Mouse (Mus musculus) ES-E14 (cell line): Measurements from ENCODE around the gene Yae1d1. TPM values are rescaled to one million over a fixed set of nuclear protein-coding genes. Genes with fewer than 3 reads are reported as not detected.
"Not testable (repeated sequence)": the region's sequence is repeated elsewhere in the genome, so short reads cannot be mapped to it uniquely, and the experiment has no call there.

Experiments used
- DNase-seq: peaks from one replicate; pipeline ENCODE4 v3.0.0-alpha.2; 2013; ENCODE audit warnings: low read depth, low spot score
- H3K27ac ChIP-seq: 2 replicates; pipeline ENCODE4 v1.5.1; 2012; ENCODE audit warnings: low read depth, mild to moderate bottlenecking, low read length, moderate library complexity, mixed read lengths; ENCODE audit not compliant: poor library complexity, insufficient read depth, severe bottlenecking
- H3K36me3 ChIP-seq: 2 replicates; pipeline ENCODE4 v1.6.1; 2012; ENCODE audit warnings: mild to moderate bottlenecking, low read length, moderate library complexity, mixed read lengths; ENCODE audit not compliant: control insufficient read depth, poor library complexity, insufficient read depth, severe bottlenecking
- H3K4me1 ChIP-seq, 2 experiments: fragments of 150-350 bp in 1 of 2; sonication (generic) in 1 of 2; 2 replicates each; pipeline ENCODE4 v1.6.1; 2012; ENCODE audit warnings: low read length in 2 of 2, mild to moderate bottlenecking in 1 of 2, mixed read lengths in 1 of 2; ENCODE audit not compliant: control insufficient read depth in 2 of 2, insufficient read depth in 2 of 2, poor library complexity in 1 of 2
- H3K4me3 ChIP-seq, 2 experiments: fragments of 150-350 bp in 1 of 2; sonication (generic) in 1 of 2; 2 replicates each; pipeline ENCODE4 v1.5.1; 2012; ENCODE audit warnings: low read length in 2 of 2, low read depth in 1 of 2, mild to moderate bottlenecking in 1 of 2, mixed read lengths in 1 of 2; ENCODE audit not compliant: insufficient read depth in 1 of 2, poor library complexity in 1 of 2, severe bottlenecking in 1 of 2
- H3K9ac ChIP-seq: 2 replicates; pipeline ENCODE4 v1.6.1; 2012; ENCODE audit warnings: low read depth, mild to moderate bottlenecking, low read length, mixed read lengths; ENCODE audit not compliant: poor library complexity, insufficient read depth, severe bottlenecking
- H3K9me3 ChIP-seq: fragments of 150-350 bp; sonication (generic); 2 replicates; pipeline ENCODE4 v1.6.1; 2012; ENCODE audit warnings: low read depth, mild to moderate bottlenecking, low read length; ENCODE audit not compliant: control insufficient read depth, insufficient read depth
- CHD2 ChIP-seq: IDR thresholded peaks from 2 replicates; pipeline ENCODE4 v1.6.1; 2014; ENCODE audit warnings: mild to moderate bottlenecking, low read depth, low read length, inconsistent platforms
- HCFC1 ChIP-seq: IDR thresholded peaks from 2 replicates; pipeline ENCODE4 v1.6.1; 2012; ENCODE audit warnings: low read length, inconsistent platforms, borderline replicate concordance; ENCODE audit not compliant: insufficient read depth
- MAFK ChIP-seq: IDR thresholded peaks from 2 replicates; pipeline ENCODE4 v1.6.1; 2014; ENCODE audit warnings: mild to moderate bottlenecking, low read depth, low read length, inconsistent platforms; ENCODE audit not compliant: insufficient read depth
- ZC3H11A ChIP-seq: IDR thresholded peaks from 2 replicates; pipeline ENCODE4 v1.6.1; 2012; ENCODE audit warnings: low read depth, mild to moderate bottlenecking, inconsistent platforms, low read length, borderline replicate concordance
- ZNF384 ChIP-seq: IDR thresholded peaks from 2 replicates; pipeline ENCODE4 v1.6.1; 2012; ENCODE audit warnings: low read depth, low read length, inconsistent platforms
- in situ Hi-C, 2 experiments: fragments of 600-800 bp; cut with MboI; formaldehyde crosslinking; loops; one replicate each; pipeline ENCODE4 v1.15.1; 2025; ENCODE audit warnings: low sequenced_read_pairs in 2 of 2, inconsistent platforms in 1 of 2; ENCODE audit not compliant: unreplicated experiment in 2 of 2
- total RNA-seq: library from RNA; depleted of rRNA; stranded (reverse); fragments of 300-350 nt; gene quantifications from 2 replicates; pipeline ENCODE4 v1.2.3, GENCODE M21; 2012

The Yae1d1 gene
- total RNA-seq, 1 experiment, result 37.1 TPM

DNA sequence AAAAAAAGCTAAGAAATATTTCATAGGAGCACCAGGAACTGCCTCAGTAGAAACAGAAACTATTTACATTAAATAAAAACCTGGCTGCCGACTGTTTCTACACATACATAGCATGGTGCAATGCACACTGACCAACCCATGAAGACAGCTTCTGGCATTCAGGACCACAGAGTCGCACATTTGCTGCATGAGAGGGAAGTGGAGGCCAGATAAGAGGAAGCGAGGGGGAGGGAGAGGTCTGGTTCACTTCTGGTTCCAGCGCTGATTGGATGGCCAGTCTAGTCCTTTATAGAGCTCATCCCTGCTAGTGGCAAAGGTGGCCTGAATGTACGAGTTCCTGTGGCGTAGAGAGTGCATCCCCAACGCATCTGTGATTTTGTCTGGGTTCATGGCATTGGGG is 32.5 kb downstream of the Yae1d1 start:
- in situ Hi-C loops, result no loop called here

DNA sequence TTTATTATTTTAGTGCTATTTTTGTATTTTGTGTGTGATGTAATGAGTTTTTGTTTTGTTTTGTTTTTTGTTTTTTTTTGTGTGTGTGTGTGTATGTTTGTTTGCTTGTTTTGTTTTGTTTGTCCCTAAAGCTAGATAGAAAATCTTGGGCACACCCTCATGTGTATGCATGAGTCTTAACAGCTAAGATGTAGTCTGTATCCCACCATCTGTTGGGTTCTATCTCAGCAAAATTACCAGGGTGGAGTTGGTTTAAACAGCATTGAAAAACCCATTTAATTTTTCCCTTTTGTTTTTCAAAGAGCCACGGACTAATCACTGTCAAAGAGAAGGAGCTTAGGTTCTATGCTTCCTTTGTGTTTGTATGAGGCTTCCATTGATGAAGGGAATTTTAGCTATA is 38.9 kb downstream of the Yae1d1 start:
- Histone ChIP-seq H3K4me3 (no peak overlapping the region), H3K4me1 (no peaks in the 10 kb centered on the region; a peak in 1 of 4 replicates), H3K36me3 (no peaks in the 10 kb centered on the region), H3K27ac (no peak overlapping the region), H3K9ac (no peak overlapping the region), H3K9me3 (no peaks in the 10 kb centered on the region)
- no peak for DNase-seq
- in situ Hi-C loops, result no loop called here
- no peak for TF ChIP-seq ZNF384
- no peak for TF ChIP-seq CHD2
- TF ChIP-seq MAFK, result no peak
- TF ChIP-seq ZC3H11A, result no peak
- TF ChIP-seq HCFC1, result no peak

More for the DNA sequence above, 32.5 kb downstream of the Yae1d1 start:
- Histone ChIP-seq H3K4me3 (no peak overlapping the region), H3K9ac (no peak overlapping the region), H3K4me1 (no peaks in the 10 kb centered on the region), H3K36me3 (no peaks in the 10 kb centered on the region), H3K27ac (no peak overlapping the region), H3K9me3 (no peaks in the 10 kb centered on the region)
- DNase-seq, result no peak
- no peak for TF ChIP-seq MAFK
- TF ChIP-seq CHD2, result no peak
- no peak for TF ChIP-seq HCFC1
- TF ChIP-seq ZC3H11A, result no peak
- TF ChIP-seq ZNF384, result no peak

DNA sequence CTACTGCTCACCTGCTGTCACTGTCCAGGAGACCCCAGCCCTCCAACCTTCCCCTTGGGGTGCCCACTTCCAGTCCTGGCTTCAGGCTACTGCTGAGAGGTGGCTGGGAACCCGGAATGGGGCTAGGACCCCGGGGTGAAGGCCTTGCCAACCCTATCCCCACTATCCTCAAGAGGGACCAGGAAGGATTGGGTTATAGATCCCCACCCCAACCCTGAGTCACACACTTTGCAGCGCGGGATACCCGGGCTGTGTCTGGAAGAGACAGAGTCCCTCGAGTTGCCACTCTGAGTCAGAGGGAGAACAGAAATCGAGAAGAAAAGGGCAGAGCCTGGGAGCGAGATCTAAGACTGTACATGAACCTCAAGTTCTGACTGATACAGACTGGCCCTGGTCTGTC is 42.6 kb downstream of the Yae1d1 start:
- H3K4me3 ChIP-seq, in situ Hi-C loops, H3K9ac ChIP-seq, H3K36me3 ChIP-seq, H3K9me3 ChIP-seq, H3K27ac ChIP-seq, DNase-seq, H3K4me1 ChIP-seq: not testable (repeated sequence)

DNA sequence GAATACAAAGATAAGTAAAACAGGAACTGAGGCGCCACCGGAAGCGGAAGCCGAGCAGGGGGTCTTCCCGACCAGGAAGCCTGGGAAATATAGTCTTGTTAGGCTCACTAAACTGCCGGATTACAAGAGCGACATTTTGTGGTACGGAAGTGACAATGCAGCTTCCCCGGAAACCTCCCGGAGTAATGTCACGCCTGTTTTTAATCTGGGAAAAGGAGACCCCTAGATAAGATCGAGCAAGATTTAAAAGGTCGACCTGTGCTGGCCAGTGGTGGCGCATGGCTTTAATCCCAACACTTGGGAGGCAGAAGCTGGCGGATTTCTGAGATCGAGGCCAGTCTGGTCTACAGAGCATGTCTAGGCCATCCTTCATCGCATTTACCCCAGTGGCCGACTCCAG is 43.6 kb downstream of the Yae1d1 start:
- TF ChIP-seq MAFK (no peak), ZNF384 (no peak), HCFC1 (0 out of 2 replicates have a peak, but pooled peaks have one; percentile 27), CHD2 (no peak), ZC3H11A (no peak)
- H3K36me3 ChIP-seq, result no peaks in the 10 kb centered on the region
- DNase-seq, result peak; percentile 7
- H3K4me1 ChIP-seq, result no peaks in the 10 kb centered on the region; a peak in 1 of 4 replicates
- peak overlapping the region in 1 of 2 experiments; percentile 60; a peak in 3 of 4 replicates for H3K4me3 ChIP-seq
- H3K27ac ChIP-seq, result no peak overlapping the region
- no peaks in the 10 kb centered on the region for H3K9me3 ChIP-seq
- in situ Hi-C loops, result no loop called here
- H3K9ac ChIP-seq, result no peak overlapping the region

DNA sequence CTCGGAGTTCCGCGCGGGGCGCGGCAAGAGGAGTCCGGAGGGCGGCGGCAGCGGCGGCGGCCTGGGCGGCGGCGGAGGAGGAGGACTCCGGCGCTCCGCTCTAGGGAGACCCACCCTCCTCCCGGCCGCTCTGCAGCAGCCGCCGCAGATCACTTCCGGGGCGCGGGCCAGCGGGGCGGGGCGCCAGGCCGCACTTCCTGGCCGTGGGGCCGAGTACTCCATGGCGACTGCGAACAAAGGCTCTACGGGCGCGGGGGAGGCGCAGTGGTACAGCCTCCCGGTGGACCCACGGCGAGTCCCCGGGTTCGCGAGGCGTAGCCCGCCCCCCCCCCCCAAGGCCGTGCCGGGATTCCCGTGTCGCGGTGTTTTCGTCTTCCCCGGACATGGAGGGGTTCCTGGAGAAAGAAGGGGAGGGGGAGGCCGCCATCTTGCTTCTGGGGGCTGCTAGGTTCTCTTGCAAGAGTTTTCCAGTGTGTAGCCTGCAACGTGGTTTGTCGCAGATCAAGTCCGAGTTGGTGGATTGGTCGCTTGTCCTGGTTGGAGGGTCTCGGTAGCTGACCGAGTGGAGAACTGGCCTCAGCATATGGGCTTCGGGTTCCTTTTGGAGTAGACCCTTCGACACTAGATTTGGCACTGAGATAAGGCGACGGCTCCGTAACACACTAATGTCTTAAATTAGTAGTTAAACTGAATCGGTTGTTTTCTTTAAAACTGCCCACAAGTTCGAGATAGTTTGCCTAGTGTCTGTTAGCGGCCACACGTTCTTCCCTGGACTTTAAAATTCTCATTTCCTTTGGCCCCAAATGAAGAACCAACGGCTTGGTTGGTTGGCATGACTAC is 48.9 kb downstream of the Yae1d1 start, which contains the start of gene Rala:
Gene Rala, minus strand, starts transcription at position 162 of the 840 bp plus-strand sequence.
- peak within 1 kb of the TSS; percentile 92 for H3K9ac ChIP-seq
- H3K9me3 ChIP-seq, result no peaks in the 10 kb centered on the region
- peak; percentile 57 for DNase-seq
- TF ChIP-seq ZC3H11A (no peak), MAFK (no peak), ZNF384 (no peak), CHD2 (no peak), HCFC1 (peak; percentile 67)
- peak within 1 kb of the TSS; percentile 77; the same call in 1 of the 2 replicates for H3K27ac ChIP-seq
- H3K36me3 ChIP-seq, result no peaks in the 10 kb centered on the region
- in situ Hi-C loops, result no loop called here
- H3K4me1 ChIP-seq, result peaks cover 0 to 2% of the 10 kb centered on the region in 2 experiments; a peak in 1 of 4 replicates
- peak within 1 kb of the TSS; percentile 88 to 97 for H3K4me3 ChIP-seq
